Mouse (Mus musculus) fat pad, adult 2 months (tissue): Measurements from ENCODE around the gene Defb39.

Experiments used
- DNase-seq: peaks from one replicate; pipeline ENCODE4 v3.0.0-alpha.2; 2011; ENCODE audit warnings: low read depth, low spot score; ENCODE audit errors: extremely low read depth

The Defb39 gene

DNA sequence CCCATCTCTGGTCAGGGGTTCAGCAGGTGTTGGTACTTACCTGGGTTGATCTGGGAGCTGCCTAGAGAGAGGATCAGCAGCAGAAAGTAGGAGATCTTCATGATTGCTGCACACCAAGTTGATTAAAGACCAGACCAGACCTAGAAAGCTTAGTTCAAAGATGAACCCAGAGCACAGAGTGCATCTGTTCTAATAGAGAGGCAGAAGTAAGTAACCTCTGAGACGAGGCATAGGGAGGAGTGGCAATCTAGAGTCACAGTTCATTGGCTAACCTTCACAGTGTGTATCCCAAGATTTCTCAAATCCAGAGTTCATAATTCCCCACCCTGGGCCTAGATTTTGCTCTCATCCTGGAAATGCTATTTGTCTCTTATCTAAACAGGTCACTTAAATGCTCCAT, at the start of gene Defb39:
Gene Defb39 (minus strand): TSS at position 101 of the 400 bp plus-strand sequence.
- DNase-seq, result no peak

DNA sequence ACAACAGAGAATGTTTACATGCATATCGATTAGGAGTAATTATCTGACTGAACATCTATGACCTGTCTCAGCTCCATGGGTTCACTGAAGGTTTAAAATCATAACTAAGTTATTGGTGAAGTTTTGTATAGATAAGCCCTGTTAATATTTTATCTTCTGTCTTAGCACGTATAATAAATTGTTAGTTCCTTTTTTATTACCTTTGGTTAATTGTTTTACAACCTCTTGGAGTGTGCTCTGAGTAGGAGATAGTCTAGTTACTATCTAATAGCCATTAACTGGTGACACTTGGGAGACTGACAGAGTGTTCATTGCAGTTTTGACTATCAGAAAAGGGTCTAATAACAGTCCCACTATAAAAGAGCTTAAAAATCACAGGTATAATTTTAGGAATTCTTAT, 1.4 kb upstream of the Defb39 start:
- DNase-seq, result no peak

DNA sequence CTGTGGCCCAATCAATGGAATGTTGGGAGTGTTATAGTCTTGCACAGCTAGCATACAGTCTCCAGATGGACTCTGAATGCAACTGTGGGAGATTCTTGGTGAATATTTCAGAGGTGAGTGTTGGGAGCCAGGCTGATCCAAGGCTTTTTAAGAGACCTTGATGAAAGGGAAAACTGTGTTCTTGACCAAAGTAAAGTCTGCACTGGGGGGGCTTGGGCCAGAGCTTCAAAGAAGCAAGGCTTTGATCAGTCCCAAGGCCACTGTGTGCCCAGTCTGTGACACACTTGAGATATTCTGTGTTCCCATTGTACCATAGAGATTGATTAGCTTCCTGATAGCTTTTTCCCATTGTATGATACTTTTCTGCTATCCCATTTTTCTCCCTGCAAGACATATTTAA, 1.7 kb downstream of the Defb39 start:
- no peak for DNase-seq

DNA sequence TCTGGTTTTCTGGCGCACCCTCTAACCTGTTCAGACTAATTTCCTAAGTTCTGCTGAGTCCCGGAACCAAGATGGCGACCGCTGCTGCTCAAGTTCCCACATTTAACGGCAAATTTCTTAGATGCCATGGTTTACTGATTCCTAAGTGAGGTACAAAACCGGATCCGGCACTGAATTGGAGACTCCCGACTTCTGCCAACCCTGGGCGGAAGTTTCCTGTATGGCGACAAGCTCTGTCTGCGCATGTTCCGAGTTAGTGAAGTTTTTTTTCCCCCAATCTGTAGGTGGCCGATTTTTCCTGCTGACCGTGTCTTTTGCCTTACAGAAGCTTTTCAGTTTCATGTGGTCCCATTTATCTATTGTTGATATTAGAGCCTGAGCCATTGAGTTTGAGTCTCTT, 19.4 kb downstream of the Defb39 start:
- DNase-seq, result no peak

GRCm38 (mm10) chr8:19026466-19026865, 38.1 kb downstream of the Defb39 start, which contains the start of gene Defb38:
Gene Defb38, minus strand, starts transcription at chr8:19026566.
- DNase-seq, result no peak
